Mouse (Mus musculus) brain, embryonic 14.5 days (tissue): ENCODE data around the gene A130010J15Rik.

Experiments
- CTCF ChIP-seq: fragments of 200-500 bp; IDR thresholded peaks from 2 replicates; pipeline ENCODE4 v1.5.1; 2012; ENCODE audit warnings: inconsistent platforms, mild to moderate bottlenecking, moderate library complexity, borderline replicate concordance; ENCODE audit not compliant: insufficient read depth, insufficient read length; ENCODE audit errors: extremely low read depth
- POLR2A ChIP-seq: fragments of 200-500 bp; IDR thresholded peaks from 2 replicates; pipeline ENCODE4 v1.6.1; 2012; ENCODE audit warnings: mild to moderate bottlenecking, inconsistent platforms, borderline replicate concordance; ENCODE audit not compliant: poor library complexity, insufficient read depth, insufficient read length, severe bottlenecking; ENCODE audit errors: extremely low read depth

- TF ChIP-seq CTCF = no peak
- no peak for TF ChIP-seq POLR2A
Observed at GRCm38 (mm10) chr1:193138087-193138486, 29.8 kb upstream of the A130010J15Rik start.
